Mouse (Mus musculus) forebrain, embryonic 16.5 days (tissue): ENCODE measurements at regions not wholly inside any gene's neighbourhood (a gene's known extent, or its start where the extent isn't known, plus 50 kb on each side); places are given as distances from the start of the nearest gene placed in this dataset.

ENCODE experiments used
- ATAC-seq: fragments of 200-750 bp; cut with Nextera tagmentation; 2 replicates; pipeline ENCODE4 v1.8.0; 2017; ENCODE audit warnings: mild to moderate bottlenecking, moderate library complexity
- H3K27ac ChIP-seq: fragments of 300-500 bp; sonication (generic); 2 replicates; pipeline ENCODE4 v1.5.1; 2014; ENCODE audit warnings: low read length, control low read depth
- H3K27me3 ChIP-seq: fragments of 300-500 bp; sonication (generic); replicated peaks from 2 replicates; pipeline ENCODE4 v1.6.1; 2014; ENCODE audit warnings: low read length; ENCODE audit not compliant: control insufficient read depth, insufficient read depth
- H3K36me3 ChIP-seq: fragments of 300-500 bp; sonication (generic); 2 replicates; pipeline ENCODE4 v1.6.1; 2014; ENCODE audit not compliant: control insufficient read depth, insufficient read depth
- H3K4me1 ChIP-seq: fragments of 300-500 bp; sonication (generic); replicated peaks from 2 replicates; pipeline ENCODE4 v1.6.1; 2014; ENCODE audit warnings: low read length; ENCODE audit not compliant: control insufficient read depth, insufficient read depth
- H3K4me2 ChIP-seq: fragments of 300-500 bp; sonication (generic); 2 replicates; pipeline ENCODE4 v1.6.1; 2014; ENCODE audit warnings: mild to moderate bottlenecking, low read length, control low read depth
- H3K4me3 ChIP-seq: fragments of 300-500 bp; sonication (generic); replicated peaks from 2 replicates; pipeline ENCODE4 v1.5.1; 2014; ENCODE audit warnings: mild to moderate bottlenecking, low read length, control low read depth
- H3K9ac ChIP-seq: fragments of 300-500 bp; sonication (generic); replicated peaks from 2 replicates; pipeline ENCODE4 v1.6.1; 2014; ENCODE audit warnings: low read depth, low read length, control low read depth
- H3K9me3 ChIP-seq: fragments of 300-500 bp; sonication (generic); 2 replicates; pipeline ENCODE4 v1.6.1; 2016; ENCODE audit warnings: low read length; ENCODE audit not compliant: control insufficient read depth
- WGBS: fragments of 180-500 bp; shearing (Covaris S2); extraction: QIAGEN DNeasy Blood & Tissue Kit; methylation state at CpG from one replicate; pipeline ENCODE4 v1.1.7; 2014; 5-methylcytosine and 5-hydroxymethylcytosine counted together

DNA sequence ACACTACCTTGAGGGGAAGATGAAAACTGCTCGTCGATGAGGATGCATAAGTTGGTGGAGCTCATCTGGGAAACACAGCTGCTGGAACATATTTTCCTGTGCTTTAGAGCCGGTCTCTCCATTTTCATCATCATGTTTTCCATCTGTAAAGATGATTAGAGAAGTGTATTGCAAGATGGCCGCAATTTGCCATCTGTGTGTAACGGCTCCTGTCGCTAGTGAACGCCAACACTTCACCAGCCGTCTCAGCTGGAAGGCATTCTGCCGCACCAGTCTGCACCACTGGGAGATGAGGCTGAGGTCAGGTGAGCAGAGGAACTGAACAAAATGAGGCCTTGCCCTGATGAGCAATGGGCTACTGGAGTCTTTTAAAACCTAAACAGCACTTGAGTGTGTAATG, 57.4 kb downstream of the Gm21962 start:
- ATAC-seq, result peak; percentile 49; the same call in 1 of the 2 replicates
- no peaks in the 10 kb centered on the region for H3K36me3 ChIP-seq
- H3K4me2 ChIP-seq, result no peak overlapping the region
- WGBS, result 60% methylated on average over 9 of the region's 9 CpGs
- no peak overlapping the region for H3K4me3 ChIP-seq
- no peaks in the 10 kb centered on the region for H3K27me3 ChIP-seq
- H3K9me3 ChIP-seq, result no peaks in the 10 kb centered on the region
- no peak overlapping the region for H3K9ac ChIP-seq
- H3K27ac ChIP-seq, result no peak overlapping the region
- H3K4me1 ChIP-seq, result 0 out of 2 replicates have a peak, but pooled peaks cover 3% of the 10 kb centered on the region

- ATAC-seq, result peak; percentile 81
- no peak overlapping the region for H3K27ac ChIP-seq
- H3K9me3 ChIP-seq, result no peaks in the 10 kb centered on the region
- no peak overlapping the region for H3K9ac ChIP-seq
- 47% methylated on average over 7 of the region's 7 CpGs for WGBS
- no peak overlapping the region for H3K4me3 ChIP-seq
- 0 out of 2 replicates have a peak, but pooled peaks cover 3% of the 10 kb centered on the region for H3K4me1 ChIP-seq
- no peak overlapping the region for H3K4me2 ChIP-seq
- no peaks in the 10 kb centered on the region for H3K27me3 ChIP-seq
- no peaks in the 10 kb centered on the region for H3K36me3 ChIP-seq
Measured at GRCm38 (mm10) chr3:137729421-137729820, 58.1 kb downstream of the Gm21962 start.

DNA sequence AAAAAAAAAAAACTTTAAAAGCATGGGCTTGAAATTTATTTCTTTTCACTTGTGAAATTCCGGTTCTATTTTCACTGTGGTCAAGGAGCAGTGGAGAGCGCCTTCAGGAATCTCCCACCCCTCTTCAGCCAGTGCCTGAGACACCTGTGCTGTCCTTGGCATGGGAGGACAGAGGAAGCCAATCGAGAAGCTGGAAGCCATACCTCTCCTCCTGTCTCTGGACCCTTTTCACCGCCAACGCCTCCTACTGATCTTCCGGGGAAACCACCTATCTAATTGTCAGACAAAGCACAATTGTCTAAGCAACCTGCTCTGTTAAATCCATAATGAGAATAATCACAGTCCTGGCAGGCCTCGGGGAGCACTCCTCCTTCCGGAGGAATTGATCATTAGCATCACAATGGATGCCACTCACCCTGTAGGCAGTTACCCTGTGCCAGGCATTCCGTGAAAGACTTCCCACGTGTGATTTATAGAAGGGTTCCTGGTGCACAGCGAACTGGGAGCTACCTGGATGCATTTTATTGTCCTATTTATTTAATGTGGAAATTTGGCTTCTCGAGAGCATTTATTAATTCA, 66.0 kb downstream of the Gm21962 start:
- peaks cover 8% of the 10 kb centered on the region for H3K4me1 ChIP-seq
- no peaks in the 10 kb centered on the region for H3K27me3 ChIP-seq
- no peak overlapping the region for H3K9ac ChIP-seq
- peak overlapping the region; percentile 12; the same call in 1 of the 2 replicates for H3K4me2 ChIP-seq
- no peak overlapping the region for H3K27ac ChIP-seq
- ATAC-seq, result peak; percentile 96
- no peaks in the 10 kb centered on the region for H3K9me3 ChIP-seq
- WGBS, result 9% methylated on average over 12 of the region's 12 CpGs
- H3K4me3 ChIP-seq, result no peak overlapping the region
- H3K36me3 ChIP-seq, result no peaks in the 10 kb centered on the region

GRCm38 (mm10) chr3:137741528-137741927, 70.2 kb downstream of the Gm21962 start:
- no peaks in the 10 kb centered on the region for H3K9me3 ChIP-seq
- no peak overlapping the region for H3K9ac ChIP-seq
- peaks cover 8% of the 10 kb centered on the region for H3K4me1 ChIP-seq
- no peak overlapping the region for H3K27ac ChIP-seq
- no peaks in the 10 kb centered on the region for H3K36me3 ChIP-seq
- ATAC-seq, result no peak
- H3K4me2 ChIP-seq, result no peak overlapping the region
- no peaks in the 10 kb centered on the region for H3K27me3 ChIP-seq
- WGBS, result 80% methylated on average over 9 of the region's 9 CpGs
- no peak overlapping the region for H3K4me3 ChIP-seq

GRCm38 (mm10) chr3:137742119-137742518, 70.8 kb downstream of the Gm21962 start:
- WGBS, result 82% methylated on average over 4 of the region's 4 CpGs
- peaks cover 7% of the 10 kb centered on the region for H3K4me1 ChIP-seq
- H3K27me3 ChIP-seq, result no peaks in the 10 kb centered on the region
- H3K27ac ChIP-seq, result no peak overlapping the region
- H3K4me3 ChIP-seq, result no peak overlapping the region
- H3K9ac ChIP-seq, result no peak overlapping the region
- H3K4me2 ChIP-seq, result no peak overlapping the region
- H3K36me3 ChIP-seq, result no peaks in the 10 kb centered on the region
- no peaks in the 10 kb centered on the region for H3K9me3 ChIP-seq
- ATAC-seq, result no peak

GRCm38 (mm10) chr3:137751732-137752260, 80.5 kb downstream of the Gm21962 start:
- no peaks in the 10 kb centered on the region for H3K36me3 ChIP-seq
- H3K4me1 ChIP-seq, result peaks cover 8% of the 10 kb centered on the region
- no peak overlapping the region for H3K4me2 ChIP-seq
- H3K9me3 ChIP-seq, result no peaks in the 10 kb centered on the region
- H3K27ac ChIP-seq, result no peak overlapping the region
- H3K4me3 ChIP-seq, result no peak overlapping the region
- no peak for ATAC-seq
- WGBS, result 92% methylated on average over 9 of the region's 9 CpGs
- no peak overlapping the region for H3K9ac ChIP-seq
- H3K27me3 ChIP-seq, result no peaks in the 10 kb centered on the region

GRCm38 (mm10) chr3:137752447-137753256, 81.3 kb downstream of the Gm21962 start:
- Histone ChIP-seq H3K9me3 (no peaks in the 10 kb centered on the region), H3K9ac (peak overlapping the region; percentile 54), H3K27ac (peak overlapping the region; percentile 26), H3K4me1 (peaks cover 8% of the 10 kb centered on the region), H3K4me3 (peak overlapping the region; percentile 42), H3K4me2 (peak overlapping the region; percentile 55), H3K27me3 (no peaks in the 10 kb centered on the region), H3K36me3 (no peaks in the 10 kb centered on the region)
- WGBS, result 8% methylated on average over 25 of the region's 25 CpGs
- peak; percentile 97 for ATAC-seq

GRCm38 (mm10) chr3:137753257-137753654, 81.9 kb downstream of the Gm21962 start:
- WGBS, result 56% methylated on average over 7 of the region's 7 CpGs
- peak; percentile 24 for ATAC-seq
- peaks cover 8% of the 10 kb centered on the region for H3K4me1 ChIP-seq
- no peaks in the 10 kb centered on the region for H3K27me3 ChIP-seq
- H3K4me2 ChIP-seq, result peak overlapping the region; percentile 55; the same call in 1 of the 2 replicates
- peak overlapping the region; percentile 4 for H3K27ac ChIP-seq
- H3K9me3 ChIP-seq, result no peaks in the 10 kb centered on the region
- H3K4me3 ChIP-seq, result no peak overlapping the region; the same call in 1 of the 2 replicates
- H3K9ac ChIP-seq, result peak overlapping the region; percentile 43
- no peaks in the 10 kb centered on the region for H3K36me3 ChIP-seq

GRCm38 (mm10) chr3:137755391-137755790, 84.1 kb downstream of the Gm21962 start:
- H3K4me1 ChIP-seq, result peaks cover 8% of the 10 kb centered on the region
- H3K4me3 ChIP-seq, result no peak overlapping the region
- no peaks in the 10 kb centered on the region for H3K9me3 ChIP-seq
- 92% methylated on average over 5 of the region's 5 CpGs for WGBS
- no peak overlapping the region for H3K4me2 ChIP-seq
- no peak overlapping the region for H3K9ac ChIP-seq
- H3K36me3 ChIP-seq, result no peaks in the 10 kb centered on the region
- no peak for ATAC-seq
- H3K27me3 ChIP-seq, result no peaks in the 10 kb centered on the region
- H3K27ac ChIP-seq, result no peak overlapping the region
